Mouse (Mus musculus) E14TG2a.4 (cell line): ENCODE measurements around the gene Spaar.

ENCODE experiments used
- CTCF ChIP-seq: conservative IDR thresholded peaks from 2 replicates; pipeline ENCODE4 v1.5.1; 2014; ENCODE audit warnings: low read length
- NANOG ChIP-seq: IDR thresholded peaks from 2 replicates; pipeline ENCODE4 v1.6.1; 2014; ENCODE audit warnings: borderline replicate concordance, low read length, mixed read lengths

DNA sequence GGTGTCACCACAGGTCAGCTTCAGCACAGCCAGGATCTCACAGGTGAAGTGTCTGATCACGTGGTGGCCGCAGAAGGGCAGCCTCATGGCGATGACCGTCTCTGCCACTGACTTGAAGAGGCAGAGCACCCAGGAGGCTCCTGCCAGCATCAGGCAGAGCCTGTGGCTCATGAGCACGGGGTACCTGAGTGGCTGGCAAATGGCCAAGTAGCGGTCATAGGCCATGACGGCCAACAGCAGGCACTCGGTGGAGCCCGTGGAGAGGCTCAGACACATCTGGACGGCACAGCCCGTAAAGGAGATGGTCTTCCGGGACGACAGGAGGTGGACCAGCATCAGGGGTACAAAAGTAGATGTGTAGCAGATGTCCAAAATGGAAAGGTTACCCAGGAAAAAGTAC lies 23.8 kb upstream of the Spaar start:
- TF ChIP-seq CTCF (no peak), NANOG (no peak)
